Mouse (Mus musculus) C2C12 (cell line): Measurements from ENCODE around the gene Aspdh.

Experiments used
- CEBPB ChIP-seq: IDR thresholded peaks from one replicate; pipeline ENCODE4 v1.6.1; 2011; ENCODE audit warnings: low read depth, mild to moderate bottlenecking, control low read depth, moderate library complexity
- CTCF ChIP-seq: IDR thresholded peaks from one replicate; pipeline ENCODE4 v1.5.1; 2011; ENCODE audit not compliant: control insufficient read depth, insufficient read depth, insufficient read length
- FOSL1 ChIP-seq: IDR thresholded peaks from one replicate; pipeline ENCODE4 v1.8.0; 2011; ENCODE audit warnings: mild to moderate bottlenecking, low read length; ENCODE audit not compliant: poor library complexity, insufficient read depth, severe bottlenecking
- MAX ChIP-seq: IDR thresholded peaks from one replicate; pipeline ENCODE4 v1.6.1; 2011; ENCODE audit warnings: mild to moderate bottlenecking, control low read depth
- MYOD1 ChIP-seq: IDR thresholded peaks from one replicate; pipeline ENCODE4 v1.6.1; 2011; ENCODE audit warnings: low read depth; ENCODE audit not compliant: control insufficient read depth, insufficient read length
- MYOG ChIP-seq: IDR thresholded peaks from one replicate; pipeline ENCODE4 v1.6.1; 2011; ENCODE audit not compliant: control insufficient read depth, insufficient read length; ENCODE audit errors: extremely low read depth
- USF1 ChIP-seq: IDR thresholded peaks from one replicate; pipeline ENCODE4 v1.6.1; 2011; ENCODE audit warnings: low read depth, mild to moderate bottlenecking, control low read depth, moderate library complexity

GRCm38 (mm10) chr7:44487936-44488335, 22.7 kb downstream of the Aspdh start:
- TF ChIP-seq CTCF, result no peak
- no peak for TF ChIP-seq MYOG
- no peak for TF ChIP-seq USF1
- TF ChIP-seq FOSL1, result no peak
- TF ChIP-seq MYOD1, result no peak
- no peak for TF ChIP-seq MAX
- no peak for TF ChIP-seq CEBPB
